Mouse (Mus musculus) forebrain, embryonic 14.5 days (tissue): ENCODE data around the gene Fignl1. TPM values are rescaled to one million over a fixed set of nuclear protein-coding genes. Genes with fewer than 3 reads are reported as not detected.

Experiments
- ATAC-seq: fragments of 200-750 bp; cut with Nextera tagmentation; 2 replicates; pipeline ENCODE4 v1.8.0; 2017; ENCODE audit warnings: mild to moderate bottlenecking, moderate library complexity
- DNase-seq: peaks from one replicate; pipeline ENCODE4 v3.0.0-alpha.2; 2015; ENCODE audit warnings: low spot score
- H3K27ac ChIP-seq: fragments of 300-500 bp; sonication (generic); 2 replicates; pipeline ENCODE4 v1.5.1; 2014; ENCODE audit warnings: low read depth, mild to moderate bottlenecking, control low read depth, low read length, moderate library complexity
- H3K27me3 ChIP-seq: fragments of 300-500 bp; sonication (generic); replicated peaks from 2 replicates; pipeline ENCODE4 v1.6.1; 2014; ENCODE audit warnings: low read length, control low read depth, mixed read lengths; ENCODE audit not compliant: control insufficient read depth, insufficient read depth
- H3K36me3 ChIP-seq: fragments of 300-500 bp; sonication (generic); 2 replicates; pipeline ENCODE4 v1.6.1; 2014; ENCODE audit warnings: low read length, control low read depth; ENCODE audit not compliant: control insufficient read depth, insufficient read depth
- H3K4me1 ChIP-seq: fragments of 300-500 bp; sonication (generic); 2 replicates; pipeline ENCODE4 v1.6.1; 2014; ENCODE audit warnings: antibody characterized with exemption, low read length, control low read depth; ENCODE audit not compliant: control insufficient read depth, insufficient read depth
- H3K4me2 ChIP-seq: fragments of 300-500 bp; sonication (generic); 2 replicates; pipeline ENCODE4 v1.6.1; 2014; ENCODE audit warnings: mild to moderate bottlenecking, control low read depth, low read length
- H3K4me3 ChIP-seq: fragments of 300-500 bp; sonication (generic); 2 replicates; pipeline ENCODE4 v1.5.1; 2014; ENCODE audit warnings: low read depth, low read length, control low read depth
- H3K9ac ChIP-seq: fragments of 300-500 bp; sonication (generic); 2 replicates; pipeline ENCODE4 v1.6.1; 2014; ENCODE audit warnings: mild to moderate bottlenecking, low read length, control low read depth, moderate library complexity
- H3K9me3 ChIP-seq: fragments of 300-500 bp; sonication (generic); replicated peaks from 2 replicates; pipeline ENCODE4 v1.6.1; 2016; ENCODE audit warnings: low read length, control low read depth, mixed read lengths; ENCODE audit not compliant: control insufficient read depth
- WGBS: fragments of 180-500 bp; shearing (Covaris S2); extraction: QIAGEN DNeasy Blood & Tissue Kit; methylation state at CpG from one replicate; pipeline ENCODE4 v1.1.7; 2014; 5-methylcytosine and 5-hydroxymethylcytosine counted together
- polyA plus RNA-seq: library from polyadenylated mRNA; unstranded; fragments of >200 nt; fragmentation: Nextera tagmentation; extraction: Ambion mirVana; gene quantifications from 2 replicates; pipeline ENCODE4 v1.2.1, GENCODE M21; 2014

Fignl1 gene
- polyA plus RNA-seq, 1 experiment from 2014 or later, result 40.2 TPM

DNA sequence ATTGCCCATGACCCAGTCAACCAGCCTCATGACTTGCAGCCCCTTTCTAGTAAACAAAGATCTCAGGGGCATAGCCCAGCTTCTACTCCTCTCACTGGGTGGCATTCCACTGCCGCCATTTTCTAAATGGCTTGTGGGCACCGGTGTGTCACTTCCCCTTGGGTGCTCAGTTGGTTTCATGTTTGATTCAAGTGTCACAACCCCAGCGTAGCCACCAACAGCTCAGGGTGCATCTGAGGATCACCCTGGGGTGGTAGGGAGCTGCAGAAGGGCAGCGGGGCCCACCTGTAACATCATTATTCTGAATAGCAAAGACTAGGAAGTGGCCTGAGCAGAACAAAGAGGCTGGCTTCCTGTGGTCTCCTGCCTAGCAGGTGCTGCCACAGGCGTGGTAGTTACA, 57.7 kb downstream of the Fignl1 start:
- DNase-seq (no peak), ATAC-seq (no peak)
- Histone ChIP-seq H3K9ac (no peak overlapping the region), H3K4me3 (no peak overlapping the region), H3K9me3 (no peaks in the 10 kb centered on the region), H3K36me3 (no peaks in the 10 kb centered on the region), H3K4me2 (no peak overlapping the region), H3K27ac (no peak overlapping the region), H3K27me3 (no peaks in the 10 kb centered on the region), H3K4me1 (no peaks in the 10 kb centered on the region)
- 88% methylated on average over 5 of the region's 5 CpGs for WGBS

DNA sequence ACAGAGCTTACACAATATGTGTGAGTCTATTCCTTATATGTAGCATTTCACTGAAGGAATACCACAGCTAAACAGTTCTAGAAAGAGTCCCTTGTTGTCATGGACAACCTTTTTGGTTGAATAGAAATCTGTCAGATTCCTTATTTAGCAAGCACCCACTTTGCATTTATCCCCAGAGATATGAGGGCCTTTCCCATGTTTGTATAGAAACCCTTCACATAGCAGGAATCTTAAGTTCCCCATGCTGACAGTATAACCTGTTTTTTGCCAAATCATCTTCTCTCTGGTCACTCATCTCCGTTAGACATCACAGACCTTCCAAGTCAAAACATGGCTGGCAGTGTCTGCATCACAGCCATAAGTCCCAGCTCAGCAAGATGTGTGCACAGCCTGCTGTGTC, 64.5 kb downstream of the Fignl1 start:
- 67% methylated on average over 1 of the region's 1 CpGs for WGBS
- Histone ChIP-seq H3K27ac (no peak overlapping the region), H3K36me3 (no peaks in the 10 kb centered on the region), H3K4me2 (no peak overlapping the region), H3K4me3 (no peak overlapping the region), H3K27me3 (no peaks in the 10 kb centered on the region), H3K9ac (no peak overlapping the region), H3K4me1 (no peaks in the 10 kb centered on the region), H3K9me3 (no peaks in the 10 kb centered on the region)
- ATAC-seq (no peak), DNase-seq (no peak)

DNA sequence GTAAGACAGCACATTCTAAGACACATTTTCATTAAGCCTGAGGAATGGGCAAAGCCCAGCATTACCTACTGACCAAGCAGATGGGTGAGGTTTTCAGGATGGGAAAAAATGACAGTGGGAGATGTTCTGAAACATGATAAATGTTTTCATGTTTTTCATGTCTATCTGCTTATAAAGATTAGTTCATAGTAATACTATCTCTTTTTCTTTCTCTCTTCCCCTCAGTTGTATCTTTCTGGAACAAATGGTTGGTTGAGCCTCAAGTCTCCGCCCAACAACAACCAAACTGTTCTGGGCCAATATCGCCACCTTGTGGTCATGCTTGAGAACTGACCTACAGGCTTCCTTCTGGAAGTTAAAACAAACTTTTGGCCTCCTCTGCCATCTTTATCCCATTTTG, 66.1 kb downstream of the Fignl1 start:
- Histone ChIP-seq H3K4me3 (no peak overlapping the region), H3K9ac (no peak overlapping the region)
- WGBS, result 33% methylated on average over 2 of the region's 2 CpGs

GRCm38 (mm10) chr11:11741574-11741973, 67.2 kb downstream of the Fignl1 start:
- Histone ChIP-seq H3K4me1 (no peaks in the 10 kb centered on the region), H3K4me3 (no peak overlapping the region), H3K27ac (no peak overlapping the region), H3K36me3 (no peaks in the 10 kb centered on the region), H3K9me3 (no peaks in the 10 kb centered on the region), H3K27me3 (no peaks in the 10 kb centered on the region), H3K9ac (no peak overlapping the region), H3K4me2 (no peak overlapping the region)
- no peak for DNase-seq
- WGBS, result 89% methylated on average over 5 of the region's 5 CpGs
- no peak for ATAC-seq

More for the DNA sequence above, 66.1 kb downstream of the Fignl1 start:
- no peak for DNase-seq
- Histone ChIP-seq H3K36me3 (no peaks in the 10 kb centered on the region), H3K27me3 (no peaks in the 10 kb centered on the region), H3K9me3 (no peaks in the 10 kb centered on the region), H3K27ac (no peak overlapping the region), H3K4me1 (no peaks in the 10 kb centered on the region), H3K4me2 (no peak overlapping the region)
- no peak for ATAC-seq

DNA sequence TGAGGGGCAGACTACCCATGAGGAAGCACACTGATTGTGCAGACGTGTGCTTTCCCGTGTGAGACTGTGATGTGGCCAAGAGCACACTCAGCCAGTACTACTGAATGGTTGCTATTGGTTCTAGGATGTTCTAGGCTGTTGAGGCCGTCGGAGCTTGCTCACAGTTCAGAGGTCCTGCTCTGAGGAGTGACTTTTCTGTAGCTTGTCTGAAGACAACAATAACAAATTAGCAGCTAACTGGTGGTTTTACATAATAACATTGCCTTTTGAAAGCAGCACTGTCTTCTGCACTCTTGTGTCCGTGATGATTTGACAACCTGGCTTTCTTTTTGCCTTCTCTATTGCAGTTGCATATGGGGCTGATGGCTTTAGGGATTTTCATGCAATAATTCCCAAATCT, 68.2 kb downstream of the Fignl1 start:
- Histone ChIP-seq H3K9ac (no peak overlapping the region), H3K36me3 (no peaks in the 10 kb centered on the region), H3K27me3 (no peaks in the 10 kb centered on the region), H3K4me1 (no peaks in the 10 kb centered on the region), H3K27ac (no peak overlapping the region), H3K4me2 (no peak overlapping the region), H3K9me3 (no peaks in the 10 kb centered on the region), H3K4me3 (no peak overlapping the region)
- 86% methylated on average over 5 of the region's 5 CpGs for WGBS
- no peak for ATAC-seq
- no peak for DNase-seq

GRCm38 (mm10) chr11:11739054-11739453, 69.7 kb downstream of the Fignl1 start:
- no peak for ATAC-seq
- Histone ChIP-seq H3K27ac (no peak overlapping the region), H3K4me1 (no peaks in the 10 kb centered on the region), H3K4me3 (no peak overlapping the region), H3K9me3 (no peaks in the 10 kb centered on the region), H3K9ac (no peak overlapping the region), H3K36me3 (no peaks in the 10 kb centered on the region), H3K27me3 (no peaks in the 10 kb centered on the region), H3K4me2 (no peak overlapping the region)
- 96% methylated on average over 3 of the region's 3 CpGs for WGBS
- DNase-seq, result no peak

DNA sequence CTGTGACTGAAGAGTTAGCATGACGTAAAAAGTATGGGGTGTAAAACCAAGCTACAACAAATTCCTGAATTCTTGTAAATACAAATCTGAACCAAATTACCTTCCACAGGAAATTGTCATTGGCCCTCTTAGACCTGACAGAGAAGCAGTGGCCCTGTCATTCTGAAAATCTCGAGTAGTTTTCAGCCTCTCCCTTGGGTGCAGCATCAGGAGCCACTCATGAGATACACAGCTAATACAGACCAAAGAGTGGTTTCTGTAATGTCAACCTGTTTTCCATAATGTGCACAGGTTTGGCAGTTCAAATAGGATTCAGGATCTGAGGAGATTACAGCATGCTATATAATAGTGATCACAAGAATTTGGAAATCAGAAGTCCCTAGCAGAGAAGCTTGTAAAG, 71.2 kb downstream of the Fignl1 start:
- H3K4me1 ChIP-seq, result no peaks in the 10 kb centered on the region
- no peaks in the 10 kb centered on the region for H3K9me3 ChIP-seq
- ATAC-seq (no peak), DNase-seq (no peak)
- H3K36me3 ChIP-seq, result no peaks in the 10 kb centered on the region
- no peak overlapping the region for H3K4me2 ChIP-seq
- no peak overlapping the region for H3K9ac ChIP-seq
- H3K4me3 ChIP-seq, result no peak overlapping the region
- WGBS, result 71% methylated on average over 2 of the region's 2 CpGs
- no peak overlapping the region for H3K27ac ChIP-seq
- no peaks in the 10 kb centered on the region for H3K27me3 ChIP-seq

Other genes starting within 250 kb of the Fignl1 start
- not detected in 2 replicates for gene 4930512M02Rik, start 181.1 kb downstream of the Fignl1 start, polyA plus RNA-seq
- gene Ikzf1, start 124.0 kb downstream of the Fignl1 start, polyA plus RNA-seq, result 1.9 and 2.9 TPM in 2 replicates
- gene Ddc, start 89.2 kb upstream of the Fignl1 start, polyA plus RNA-seq, result 7.3 TPM in 2 replicates
- gene Grb10, start 229.7 kb upstream of the Fignl1 start, polyA plus RNA-seq, result 59.7 and 66.2 TPM in 2 replicates